Mouse (Mus musculus) stomach, embryonic 16.5 days (tissue): ENCODE results near the gene Fbrsl1. TPM values are rescaled to one million over a fixed set of nuclear protein-coding genes. Genes with fewer than 3 reads are reported as not detected.

Source experiments
- ATAC-seq: fragments of 200-750 bp; cut with Nextera tagmentation; 2 replicates; pipeline ENCODE4 v1.8.0; 2017; ENCODE audit warnings: moderate number of reproducible peaks, moderate TSS enrichment; ENCODE audit not compliant: insufficient read depth, low FRiP score
- H3K27ac ChIP-seq: fragments of 300-500 bp; sonication (generic); 2 replicates; pipeline ENCODE4 v1.5.1; 2014; ENCODE audit warnings: low read length
- H3K27me3 ChIP-seq: fragments of 300-500 bp; sonication (generic); 2 replicates; pipeline ENCODE4 v1.6.1; 2014; ENCODE audit warnings: low read length, control low read depth, mixed read lengths; ENCODE audit not compliant: control insufficient read depth, insufficient read depth
- H3K36me3 ChIP-seq: fragments of 300-500 bp; sonication (generic); 2 replicates; pipeline ENCODE4 v1.6.1; 2014; ENCODE audit warnings: low read length; ENCODE audit not compliant: control insufficient read depth, insufficient read depth
- H3K4me1 ChIP-seq: fragments of 300-500 bp; sonication (generic); 2 replicates; pipeline ENCODE4 v1.6.1; 2014; ENCODE audit warnings: low read length, control low read depth, mixed read lengths; ENCODE audit not compliant: control insufficient read depth, insufficient read depth
- H3K4me2 ChIP-seq: fragments of 300-500 bp; sonication (generic); 2 replicates; pipeline ENCODE4 v1.6.1; 2014; ENCODE audit warnings: low read depth, low read length, mixed read lengths
- H3K4me3 ChIP-seq: fragments of 300-500 bp; sonication (generic); replicated peaks from 2 replicates; pipeline ENCODE4 v1.5.1; 2014; ENCODE audit warnings: mild to moderate bottlenecking, low read length
- H3K9ac ChIP-seq: fragments of 300-500 bp; sonication (generic); 2 replicates; pipeline ENCODE4 v1.6.1; 2014; ENCODE audit warnings: low read length
- H3K9me3 ChIP-seq: fragments of 300-500 bp; sonication (generic); replicated peaks from 2 replicates; pipeline ENCODE4 v1.6.1; 2016; ENCODE audit warnings: low read length, control low read depth; ENCODE audit not compliant: control insufficient read depth
- WGBS: fragments of 180-500 bp; shearing (Covaris S2); extraction: QIAGEN DNeasy Blood & Tissue Kit; methylation state at CpG from one replicate; pipeline ENCODE4 v1.1.7; 2014; 5-methylcytosine and 5-hydroxymethylcytosine counted together
- polyA plus RNA-seq: library from polyadenylated mRNA; unstranded; fragments of >200 nt; fragmentation: Nextera tagmentation; extraction: Ambion mirVana; gene quantifications from 2 replicates; pipeline ENCODE4 v1.2.1, GENCODE M21; 2015

Fbrsl1 gene
- polyA plus RNA-seq, 1 experiment from 2014 or later = 5.5 TPM

DNA sequence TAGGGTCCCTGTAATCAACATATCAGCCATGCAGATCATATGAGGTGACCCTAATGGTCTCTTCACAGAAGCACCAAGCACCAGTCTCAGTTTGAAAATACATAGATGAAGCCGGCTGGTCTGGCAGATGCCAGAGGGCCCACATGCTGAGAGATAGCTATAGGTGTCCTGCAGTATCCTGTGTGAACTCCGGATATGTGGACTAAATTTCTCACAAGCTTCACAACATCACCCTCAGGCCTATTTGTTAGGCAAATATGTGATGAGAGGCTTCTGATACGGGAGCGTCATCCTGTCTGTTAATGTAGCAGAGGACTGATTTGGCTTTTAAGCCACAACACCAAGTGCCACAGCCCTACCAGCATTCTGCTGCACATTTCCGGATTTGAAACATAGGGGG is 37.9 kb downstream of the Fbrsl1 start:
- no peaks in the 10 kb centered on the region for H3K4me1 ChIP-seq
- H3K4me2 ChIP-seq = no peak overlapping the region
- WGBS = 76% methylated on average over 5 of the region's 5 CpGs
- no peak overlapping the region for H3K27ac ChIP-seq
- H3K9ac ChIP-seq = no peak overlapping the region
- no peaks in the 10 kb centered on the region for H3K27me3 ChIP-seq
- no peaks in the 10 kb centered on the region for H3K36me3 ChIP-seq
- no peak overlapping the region for H3K4me3 ChIP-seq
- H3K9me3 ChIP-seq = no peaks in the 10 kb centered on the region
- ATAC-seq = no peak

DNA sequence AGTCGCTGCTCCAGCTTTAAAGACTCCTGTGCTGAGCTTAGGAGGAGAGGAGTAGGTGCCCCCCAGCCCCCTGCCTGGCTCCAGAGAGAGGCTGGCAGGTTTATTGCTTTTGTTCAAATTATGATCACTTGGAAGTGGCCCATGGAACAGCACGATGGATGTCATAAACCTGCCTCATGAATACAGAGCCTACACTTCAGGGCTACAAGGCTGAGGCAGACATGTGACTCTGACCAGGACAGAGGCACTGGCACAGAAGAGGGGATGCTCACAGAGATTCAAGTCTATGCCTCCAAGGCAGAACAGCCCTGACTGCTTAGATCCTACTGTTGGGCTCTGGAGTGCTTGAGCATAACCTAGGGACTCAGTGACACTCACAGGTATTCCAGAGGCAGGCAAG is 39.3 kb downstream of the Fbrsl1 start:
- Histone ChIP-seq H3K4me1 (no peaks in the 10 kb centered on the region), H3K27me3 (no peaks in the 10 kb centered on the region), H3K4me3 (no peak overlapping the region), H3K4me2 (no peak overlapping the region), H3K9me3 (no peaks in the 10 kb centered on the region), H3K36me3 (no peaks in the 10 kb centered on the region), H3K9ac (no peak overlapping the region), H3K27ac (no peak overlapping the region)
- 87% methylated on average over 2 of the region's 2 CpGs for WGBS
- ATAC-seq = no peak

GRCm38 (mm10) chr5:110406065-110406714 is 42.1 kb downstream of the Fbrsl1 start:
- Histone ChIP-seq H3K27ac (peak overlapping the region; percentile 44; the same call in 1 of the 2 replicates), H3K4me1 (no peaks in the 10 kb centered on the region), H3K27me3 (no peaks in the 10 kb centered on the region), H3K4me2 (no peak overlapping the region), H3K9me3 (no peaks in the 10 kb centered on the region), H3K36me3 (no peaks in the 10 kb centered on the region), H3K4me3 (no peak overlapping the region), H3K9ac (no peak overlapping the region)
- peak; percentile 72; the same call in 1 of the 2 replicates for ATAC-seq
- WGBS = 49% methylated on average over 8 of the region's 8 CpGs

GRCm38 (mm10) chr5:110403931-110404330 is 44.4 kb downstream of the Fbrsl1 start:
- 30% methylated on average over 3 of the region's 3 CpGs for WGBS
- no peaks in the 10 kb centered on the region for H3K36me3 ChIP-seq
- H3K4me3 ChIP-seq = no peak overlapping the region

GRCm38 (mm10) chr5:110402557-110402956 is 45.7 kb downstream of the Fbrsl1 start:
- Histone ChIP-seq H3K9me3 (no peaks in the 10 kb centered on the region), H3K27me3 (no peaks in the 10 kb centered on the region), H3K4me1 (no peaks in the 10 kb centered on the region), H3K9ac (no peak overlapping the region), H3K27ac (no peak overlapping the region), H3K4me3 (no peak overlapping the region), H3K36me3 (no peaks in the 10 kb centered on the region), H3K4me2 (no peak overlapping the region)
- no peak for ATAC-seq
- WGBS = 86% methylated on average over 2 of the region's 2 CpGs

More at GRCm38 (mm10) chr5:110403931-110404330, 44.4 kb downstream of the Fbrsl1 start:
- H3K4me1 ChIP-seq = no peaks in the 10 kb centered on the region
- ATAC-seq = no peak
- no peak overlapping the region for H3K4me2 ChIP-seq
- no peaks in the 10 kb centered on the region for H3K27me3 ChIP-seq
- H3K9me3 ChIP-seq = no peaks in the 10 kb centered on the region
- H3K27ac ChIP-seq = no peak overlapping the region
- no peak overlapping the region for H3K9ac ChIP-seq

DNA sequence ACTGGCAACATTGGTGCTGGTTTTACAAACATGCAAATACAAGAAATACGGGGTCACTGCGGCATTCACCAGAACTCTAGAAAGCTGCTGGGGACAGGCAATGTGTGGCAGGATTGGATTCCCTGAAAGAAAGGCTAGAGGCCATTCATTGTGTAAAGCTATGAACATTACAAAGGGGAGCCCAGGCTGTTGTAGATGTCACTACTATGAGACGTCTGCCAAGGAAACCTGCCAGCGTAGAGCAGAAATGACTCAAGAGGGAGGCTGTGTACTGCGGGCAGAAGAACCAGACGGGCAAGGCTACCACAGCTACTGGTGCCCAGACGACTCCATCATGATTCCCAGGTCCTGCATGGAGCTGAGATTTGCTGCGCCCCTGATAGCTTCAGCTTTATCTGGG is 47.2 kb downstream of the Fbrsl1 start:
- Histone ChIP-seq H3K36me3 (no peaks in the 10 kb centered on the region), H3K27me3 (no peaks in the 10 kb centered on the region), H3K4me1 (no peaks in the 10 kb centered on the region), H3K4me3 (no peak overlapping the region), H3K4me2 (no peak overlapping the region), H3K9ac (no peak overlapping the region), H3K27ac (no peak overlapping the region), H3K9me3 (no peaks in the 10 kb centered on the region)
- WGBS = 89% methylated on average over 8 of the region's 8 CpGs
- ATAC-seq = no peak

DNA sequence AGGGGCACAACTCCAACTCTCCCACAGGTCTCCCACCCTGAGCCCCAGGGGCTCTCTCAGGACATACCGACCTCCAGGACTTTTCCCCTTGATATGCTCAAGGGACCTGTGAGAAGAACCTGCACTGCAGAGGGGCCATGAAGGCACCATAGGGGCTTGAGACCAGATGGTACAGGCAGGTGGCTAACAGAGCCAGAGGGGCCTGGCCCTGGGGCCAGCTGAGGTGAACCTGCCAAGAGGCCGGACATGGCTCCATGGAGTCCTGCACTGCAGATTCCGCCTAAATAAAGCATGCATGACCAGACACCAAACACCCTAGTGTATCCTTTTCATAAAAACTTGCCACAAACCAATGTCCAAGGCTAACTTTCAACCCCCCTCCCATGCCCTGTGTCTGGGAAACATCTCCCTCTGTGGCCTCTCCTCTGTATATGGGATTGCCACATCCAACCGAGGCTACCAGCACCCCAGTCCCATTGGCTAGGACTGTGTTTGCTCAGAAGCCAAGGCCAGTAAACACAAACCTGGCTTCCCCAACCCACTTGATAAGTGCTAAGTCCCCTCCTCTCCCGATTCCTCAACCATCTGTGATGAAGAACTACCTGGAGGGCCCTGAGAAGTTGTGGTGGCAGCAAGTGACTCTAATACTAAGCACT is 53.2 kb downstream of the Fbrsl1 start:
- no peak overlapping the region for H3K4me3 ChIP-seq
- no peak overlapping the region for H3K9ac ChIP-seq
- no peak overlapping the region for H3K27ac ChIP-seq
- 81% methylated on average over 5 of the region's 5 CpGs for WGBS
- H3K9me3 ChIP-seq = no peaks in the 10 kb centered on the region
- no peaks in the 10 kb centered on the region for H3K4me1 ChIP-seq
- H3K27me3 ChIP-seq = no peaks in the 10 kb centered on the region
- ATAC-seq = no peak
- no peak overlapping the region for H3K4me2 ChIP-seq
- H3K36me3 ChIP-seq = no peaks in the 10 kb centered on the region

GRCm38 (mm10) chr5:110392727-110393126 is 55.6 kb downstream of the Fbrsl1 start:
- no peaks in the 10 kb centered on the region for H3K36me3 ChIP-seq
- ATAC-seq = no peak
- H3K4me2 ChIP-seq = no peak overlapping the region
- H3K9ac ChIP-seq = no peak overlapping the region
- H3K4me1 ChIP-seq = no peaks in the 10 kb centered on the region
- no peak overlapping the region for H3K4me3 ChIP-seq
- H3K27ac ChIP-seq = no peak overlapping the region
- no peaks in the 10 kb centered on the region for H3K9me3 ChIP-seq
- WGBS = 72% methylated on average over 5 of the region's 5 CpGs
- no peaks in the 10 kb centered on the region for H3K27me3 ChIP-seq

- no peak for ATAC-seq
- H3K27ac ChIP-seq = no peak overlapping the region
Measured at GRCm38 (mm10) chr5:110390631-110391030, 57.7 kb downstream of the Fbrsl1 start.

More at GRCm38 (mm10) chr5:110390631-110391030, 57.7 kb downstream of the Fbrsl1 start:
- no peak overlapping the region for H3K9ac ChIP-seq
- H3K27me3 ChIP-seq = no peaks in the 10 kb centered on the region
- H3K36me3 ChIP-seq = no peaks in the 10 kb centered on the region
- H3K9me3 ChIP-seq = no peaks in the 10 kb centered on the region
- H3K4me3 ChIP-seq = no peak overlapping the region
- no peak overlapping the region for H3K4me2 ChIP-seq
- 79% methylated on average over 4 of the region's 4 CpGs for WGBS
- H3K4me1 ChIP-seq = peaks cover 5% of the 10 kb centered on the region; the same call in 1 of the 2 replicates
